Mouse (Mus musculus) intestine, postnatal 0 days (tissue): ENCODE measurements at regions not wholly inside any gene's neighbourhood (a gene's known extent, or its start where the extent isn't known, plus 50 kb on each side); places are given as distances from the start of the nearest gene placed in this dataset.

ENCODE experiments used
- ATAC-seq: fragments of 200-750 bp; cut with Nextera tagmentation; 2 replicates; pipeline ENCODE4 v1.8.0; 2017; ENCODE audit warnings: mild to moderate bottlenecking, moderate TSS enrichment, moderate library complexity
- H3K27ac ChIP-seq: fragments of 300-500 bp; sonication (generic); 2 replicates; pipeline ENCODE4 v1.5.1; 2014; ENCODE audit warnings: mild to moderate bottlenecking, low read depth, low read length, moderate library complexity
- H3K27me3 ChIP-seq: fragments of 300-500 bp; sonication (generic); replicated peaks from 2 replicates; pipeline ENCODE4 v1.6.1; 2014; ENCODE audit warnings: low read length, mixed read lengths; ENCODE audit not compliant: control insufficient read depth, insufficient read depth
- H3K36me3 ChIP-seq: fragments of 300-500 bp; sonication (generic); 2 replicates; pipeline ENCODE4 v1.6.1; 2014; ENCODE audit warnings: mild to moderate bottlenecking, moderate library complexity; ENCODE audit not compliant: control insufficient read depth, insufficient read depth
- H3K4me1 ChIP-seq: fragments of 300-500 bp; sonication (generic); replicated peaks from 2 replicates; pipeline ENCODE4 v1.6.1; 2014; ENCODE audit warnings: antibody characterized with exemption, low read length, mixed read lengths; ENCODE audit not compliant: control insufficient read depth, insufficient read depth
- H3K4me2 ChIP-seq: fragments of 300-500 bp; sonication (generic); replicated peaks from 2 replicates; pipeline ENCODE4 v1.6.1; 2014; ENCODE audit warnings: low read depth, mild to moderate bottlenecking, moderate library complexity
- H3K4me3 ChIP-seq: fragments of 300-500 bp; sonication (generic); 2 replicates; pipeline ENCODE4 v1.5.1; 2014; ENCODE audit warnings: low read depth, low read length
- H3K9ac ChIP-seq: fragments of 300-500 bp; sonication (generic); 2 replicates; pipeline ENCODE4 v1.6.1; 2014; ENCODE audit warnings: mild to moderate bottlenecking, low read depth, low read length
- H3K9me3 ChIP-seq: fragments of 300-500 bp; sonication (generic); 2 replicates; pipeline ENCODE4 v1.6.1; 2016; ENCODE audit warnings: mixed run types; ENCODE audit not compliant: control insufficient read depth
- CTCF ChIP-seq: sonication (generic); IDR thresholded peaks from 2 replicates; pipeline ENCODE4 v1.5.1; 2016; ENCODE audit warnings: low read depth, mild to moderate bottlenecking, control low read depth, antibody characterized with exemption, moderate library complexity
- WGBS: fragments of 180-500 bp; shearing (Covaris S2); extraction: QIAGEN DNeasy Blood & Tissue Kit; methylation state at CpG from one replicate; pipeline ENCODE4 v1.1.7; 2014; 5-methylcytosine and 5-hydroxymethylcytosine counted together

GRCm38 (mm10) chr11:44288825-44289224, 111.0 kb upstream of the Il12b start:
- Histone ChIP-seq H3K4me1 (no peaks in the 10 kb centered on the region), H3K36me3 (no peaks in the 10 kb centered on the region), H3K4me2 (no peak overlapping the region), H3K27ac (no peak overlapping the region), H3K27me3 (no peaks in the 10 kb centered on the region), H3K4me3 (no peak overlapping the region), H3K9me3 (no peaks in the 10 kb centered on the region), H3K9ac (no peak overlapping the region)
- no peak for TF ChIP-seq CTCF
- no peak for ATAC-seq
- 76% methylated on average over 1 of the region's 1 CpGs for WGBS

GRCm38 (mm10) chr11:44303786-44304185, 96.1 kb upstream of the Il12b start:
- Histone ChIP-seq H3K9ac (no peak overlapping the region), H3K9me3 (no peaks in the 10 kb centered on the region), H3K36me3 (no peaks in the 10 kb centered on the region), H3K4me1 (no peaks in the 10 kb centered on the region), H3K27ac (no peak overlapping the region), H3K27me3 (no peaks in the 10 kb centered on the region), H3K4me3 (no peak overlapping the region), H3K4me2 (no peak overlapping the region)
- ATAC-seq: no peak
- WGBS: 83% methylated on average over 8 of the region's 8 CpGs
- no peak for TF ChIP-seq CTCF

- H3K9ac ChIP-seq: no peak overlapping the region
- H3K27ac ChIP-seq: no peak overlapping the region
- H3K4me1 ChIP-seq: no peaks in the 10 kb centered on the region
- no peaks in the 10 kb centered on the region for H3K9me3 ChIP-seq
- WGBS: 83% methylated on average over 8 of the region's 8 CpGs
- H3K4me2 ChIP-seq: no peak overlapping the region
- no peak for ATAC-seq
- no peak overlapping the region for H3K4me3 ChIP-seq
- H3K36me3 ChIP-seq: no peaks in the 10 kb centered on the region
- no peaks in the 10 kb centered on the region for H3K27me3 ChIP-seq
- no peak for TF ChIP-seq CTCF
These were observed 83.8 kb upstream of the Il12b start for GRCm38 (mm10) chr11:44316061-44316460.

- Histone ChIP-seq H3K27me3 (no peaks in the 10 kb centered on the region), H3K9ac (no peak overlapping the region), H3K4me3 (no peak overlapping the region), H3K4me2 (no peak overlapping the region), H3K36me3 (no peaks in the 10 kb centered on the region), H3K4me1 (no peaks in the 10 kb centered on the region), H3K9me3 (no peaks in the 10 kb centered on the region), H3K27ac (no peak overlapping the region)
- no peak for TF ChIP-seq CTCF
- ATAC-seq: no peak
- 84% methylated on average over 3 of the region's 3 CpGs for WGBS
These were observed 80.7 kb upstream of the Il12b start for GRCm38 (mm10) chr11:44319136-44319535.

GRCm38 (mm10) chr11:44323314-44323713, 76.5 kb upstream of the Il12b start:
- ATAC-seq: no peak
- H3K4me2 ChIP-seq: no peak overlapping the region
- no peaks in the 10 kb centered on the region for H3K36me3 ChIP-seq
- WGBS: 49% methylated on average over 2 of the region's 2 CpGs
- no peaks in the 10 kb centered on the region for H3K9me3 ChIP-seq
- no peak for TF ChIP-seq CTCF
- H3K27ac ChIP-seq: no peak overlapping the region
- no peaks in the 10 kb centered on the region for H3K4me1 ChIP-seq
- H3K4me3 ChIP-seq: no peak overlapping the region
- no peak overlapping the region for H3K9ac ChIP-seq
- H3K27me3 ChIP-seq: no peaks in the 10 kb centered on the region

- no peak overlapping the region for H3K4me3 ChIP-seq
- H3K4me2 ChIP-seq: no peak overlapping the region
- TF ChIP-seq CTCF: no peak
- no peak overlapping the region for H3K27ac ChIP-seq
- no peaks in the 10 kb centered on the region for H3K27me3 ChIP-seq
- WGBS: 93% methylated on average over 4 of the region's 4 CpGs
- H3K4me1 ChIP-seq: no peaks in the 10 kb centered on the region
- H3K36me3 ChIP-seq: no peaks in the 10 kb centered on the region
- no peak for ATAC-seq
- H3K9ac ChIP-seq: no peak overlapping the region
- H3K9me3 ChIP-seq: no peaks in the 10 kb centered on the region
These were observed 74.8 kb upstream of the Il12b start for GRCm38 (mm10) chr11:44325066-44325465.

- no peak overlapping the region for H3K4me3 ChIP-seq
- WGBS: 78% methylated on average over 11 of the region's 11 CpGs
- H3K27me3 ChIP-seq: no peaks in the 10 kb centered on the region
- no peak overlapping the region for H3K4me2 ChIP-seq
- H3K9me3 ChIP-seq: no peaks in the 10 kb centered on the region
- no peak for TF ChIP-seq CTCF
- no peak for ATAC-seq
- H3K4me1 ChIP-seq: no peaks in the 10 kb centered on the region
- H3K9ac ChIP-seq: no peak overlapping the region
- no peak overlapping the region for H3K27ac ChIP-seq
- no peaks in the 10 kb centered on the region for H3K36me3 ChIP-seq
These were observed 74.3 kb upstream of the Il12b start for GRCm38 (mm10) chr11:44325525-44325924.
